ENCODE assay signal across 1 mouse cellular context in the genomic region with DNA sequence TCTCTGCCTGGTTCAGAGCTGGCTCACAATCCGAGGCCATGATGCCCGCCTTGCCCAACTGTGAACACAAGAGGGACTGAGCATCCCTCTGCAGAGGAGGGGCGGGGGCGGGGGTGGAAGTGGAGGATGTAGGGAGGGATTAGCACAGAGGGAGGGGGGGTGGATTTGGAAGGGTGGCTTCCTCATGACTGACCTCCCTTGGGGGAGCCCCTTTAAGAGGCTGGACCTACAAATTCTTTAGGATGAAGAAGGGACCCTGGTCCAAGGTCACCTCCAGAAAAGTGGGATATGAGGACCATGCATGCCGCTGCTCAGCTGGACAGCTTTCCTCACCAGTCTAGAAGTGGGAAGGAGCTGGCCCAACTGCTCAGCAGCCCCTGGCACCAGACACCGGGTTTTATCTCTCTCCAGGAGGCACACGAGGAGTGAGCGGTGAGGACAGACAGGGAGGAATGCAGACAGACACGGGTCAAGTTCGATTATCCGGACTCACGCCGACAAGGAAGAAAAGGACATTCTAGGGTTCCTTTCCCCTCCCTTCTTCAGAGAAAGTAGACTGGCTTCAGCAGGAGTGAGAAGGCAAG.
TF ChIP-seq lines count a peak whose summit lies in the region.

No protein-coding gene starts in this region.

TF ChIP-seq in CH12.LX, 34 proteins besides CTCF, POLR2A, EP300 and RAD21 (continued from another document):
- no peak for TF ChIP-seq ZKSCAN1 (IDR thresholded peaks at IDR 0.05; ENCODE audit: borderline replicate concordance, low read depth, low read length)
